Mouse (Mus musculus): ENCODE measurements around the gene Dbp. TPM values are rescaled to one million over a fixed set of nuclear protein-coding genes. Genes with fewer than 3 reads are reported as not detected.
A peak's percentile ranks its signal among the peaks of the same experiment; 100 is the strongest.

The Dbp gene
- total RNA-seq, 2 experiments from 2014 or later = 8.8 to 105 TPM

- Histone ChIP-seq H3K4me3 (no peak overlapping the region), H3K27ac (no peak overlapping the region)
- no peak for TF ChIP-seq CTCF (IDR thresholded peaks at IDR 0.05)
- intact Hi-C loops (cut with DNase I) = loop anchor here (5.0 kb wide), 1 partner anchor 271 kb away; no protein-coding TSS in a partner anchor
- no peak for DNase-seq
These were observed 36.9 kb downstream of the Dbp start for GRCm38 (mm10) chr7:45741777-45742176.

GRCm38 (mm10) chr7:45742338-45742737 lies 37.5 kb downstream of the Dbp start:
- no peak for DNase-seq
- intact Hi-C loops (cut with DNase I) = loop anchor here (5.0 kb wide), 1 partner anchor 270 kb away; no protein-coding TSS in a partner anchor
- H3K4me3 ChIP-seq = no peak overlapping the region
- TF ChIP-seq CTCF (IDR thresholded peaks at IDR 0.05) = no peak
- H3K27ac ChIP-seq = no peak overlapping the region

- peak; percentile 47 for DNase-seq
- Histone ChIP-seq H3K4me3 (no peak overlapping the region), H3K27ac (no peak overlapping the region)
- intact Hi-C loops (cut with DNase I) = loop anchor here (5.0 kb wide), 1 partner anchor 268 kb away; no protein-coding TSS in a partner anchor
- TF ChIP-seq CTCF (IDR thresholded peaks at IDR 0.05) = no peak
These were observed 39.5 kb downstream of the Dbp start for GRCm38 (mm10) chr7:45744387-45744786.

GRCm38 (mm10) chr7:45746518-45746917 lies 41.6 kb downstream of the Dbp start:
- Histone ChIP-seq H3K4me3 (no peak overlapping the region), H3K27ac (no peak overlapping the region)
- intact Hi-C loops (cut with DNase I) = loop anchor here (5.0 kb wide), 1 partner anchor 36 kb away; the partner anchor contains the start of genes Lmtk3 and Sult2b1
- no peak for DNase-seq
- peak; percentile 51 for TF ChIP-seq CTCF (IDR thresholded peaks at IDR 0.05)

- TF ChIP-seq CTCF (IDR thresholded peaks at IDR 0.05) = no peak
- Histone ChIP-seq H3K27ac (no peak overlapping the region), H3K4me3 (no peak overlapping the region)
- DNase-seq = no peak
- intact Hi-C loops (cut with DNase I) = loop anchor here (5.0 kb wide), 1 partner anchor 35 kb away; the partner anchor contains the start of genes Lmtk3 and Sult2b1
These were observed 42.6 kb downstream of the Dbp start for GRCm38 (mm10) chr7:45747450-45747849.

GRCm38 (mm10) chr7:45748110-45748509 lies 43.2 kb downstream of the Dbp start:
- intact Hi-C loops (cut with DNase I) = loop anchor here (5.0 kb wide), 1 partner anchor 34 kb away; the partner anchor contains the start of genes Lmtk3 and Sult2b1
- Histone ChIP-seq H3K27ac (no peak overlapping the region), H3K4me3 (no peak overlapping the region)
- TF ChIP-seq CTCF (IDR thresholded peaks at IDR 0.05) = no peak
- no peak for DNase-seq

- intact Hi-C loops (cut with DNase I) = loop anchor here (5.0 kb wide), 1 partner anchor 33 kb away; the partner anchor contains the start of genes Lmtk3 and Sult2b1
- Histone ChIP-seq H3K27ac (no peak overlapping the region), H3K4me3 (no peak overlapping the region)
- no peak for TF ChIP-seq CTCF (IDR thresholded peaks at IDR 0.05)
- DNase-seq = no peak
These were observed 44.5 kb downstream of the Dbp start for GRCm38 (mm10) chr7:45749401-45749800.

GRCm38 (mm10) chr7:45750162-45750561 lies 45.3 kb downstream of the Dbp start:
- intact Hi-C loops (cut with DNase I) = no loop called here
- no peak for TF ChIP-seq CTCF (IDR thresholded peaks at IDR 0.05)
- no peak overlapping the region for H3K4me3 ChIP-seq
- no peak for DNase-seq
- no peak overlapping the region for H3K27ac ChIP-seq

- no peak for TF ChIP-seq CTCF (IDR thresholded peaks at IDR 0.05)
- H3K27ac ChIP-seq = no peak overlapping the region
- no peak for DNase-seq
- no peak overlapping the region for H3K4me3 ChIP-seq
- intact Hi-C loops (cut with DNase I) = no loop called here
These were observed 50.8 kb downstream of the Dbp start for GRCm38 (mm10) chr7:45755703-45756102.

- no peak for DNase-seq
- no peak for TF ChIP-seq CTCF (IDR thresholded peaks at IDR 0.05)
- intact Hi-C loops (cut with DNase I) = no loop called here
- H3K27ac ChIP-seq = no peak overlapping the region
- no peak overlapping the region for H3K4me3 ChIP-seq
These were observed 54.5 kb downstream of the Dbp start for GRCm38 (mm10) chr7:45759400-45759799.

Other genes starting within 250 kb of the Dbp start
- gene Ftl1, start 245.2 kb upstream of the Dbp start, total RNA-seq (2021) = 100 to 1,000 TPM; 122 to 149 TPM
- 10 to 100 TPM; 17.6 to 18.4 TPM for gene Bax, start 238.2 kb upstream of the Dbp start, total RNA-seq (2021)
- gene Tulp2, start 223.2 kb upstream of the Dbp start, total RNA-seq (2021) = under 1 TPM in 1 of 2 experiments, not detected in 1; 0.39 TPM
- gene Gm45808, start 218.3 kb upstream of the Dbp start, total RNA-seq (2021) = 1 to 10 TPM; 5.5 to 8.4 TPM
- gene Dhdh, start 216.3 kb upstream of the Dbp start, total RNA-seq (2021) = 10 to 100 TPM; 13.1 to 22.9 TPM
- gene Nucb1, start 194.7 kb upstream of the Dbp start, total RNA-seq (2021) = 10 to 100 TPM; 55.1 to 61.8 TPM
- gene Ppp1r15a, start 178.8 kb upstream of the Dbp start, total RNA-seq (2021) = 10 to 100 TPM; 28.3 to 28.5 TPM
- gene Plekha4, start 178.8 kb upstream of the Dbp start, total RNA-seq (2021) = 1 to 10 TPM; 3.4 to 3.5 TPM
- gene Hsd17b14, start 150.2 kb upstream of the Dbp start, total RNA-seq (2021) = 1 to 10 TPM; 1.0 to 1.3 TPM
- 100 to 1,000 TPM in 1 of 2 experiments, 10 to 100 TPM in 1; 91.4 to 106 TPM for gene Bcat2, start 134.9 kb upstream of the Dbp start, total RNA-seq (2021)
- gene Fgf21, start 89.6 kb upstream of the Dbp start, total RNA-seq (2021) = not detected
- not detected for gene Fut1, start 87.8 kb upstream of the Dbp start, total RNA-seq (2021)
- under 1 TPM in 1 of 2 experiments, not detected in 1; 0.20 TPM for gene Izumo1, start 83.3 kb upstream of the Dbp start, total RNA-seq (2021)
- 1 to 10 TPM; 5.7 to 8.0 TPM for gene Rasip1, start 77.6 kb upstream of the Dbp start, total RNA-seq (2021)
- gene Mamstr, start 65.1 kb upstream of the Dbp start, total RNA-seq (2021) = 10 to 100 TPM; 18.7 to 44.9 TPM
- gene Fut2, start 38.7 kb upstream of the Dbp start, total RNA-seq (2021) = under 1 TPM; 0.14 to 0.28 TPM
- under 1 TPM; 0.20 to 0.50 TPM for gene Ntn5, start 21.1 kb upstream of the Dbp start, total RNA-seq (2021)
- under 1 TPM in 1 of 2 experiments, not detected in 1; 0.25 TPM for gene Sec1, start 10.7 kb upstream of the Dbp start, total RNA-seq (2021)
- gene Car11, start 5.2 kb upstream of the Dbp start, total RNA-seq (2021) = 10 to 100 TPM in 1 of 2 experiments, 1 to 10 TPM in 1; 7.7 to 16.4 TPM
- gene Rpl18, start 10.4 kb downstream of the Dbp start, total RNA-seq (2021) = 100 to 1,000 TPM; 451 to 508 TPM
- 10 to 100 TPM; 14.4 to 15.8 TPM for gene Sphk2, start 12.9 kb downstream of the Dbp start, total RNA-seq (2021)
- under 1 TPM; 0.08 to 0.31 TPM for gene Fam83e, start 16.1 kb downstream of the Dbp start, total RNA-seq (2021)
- gene Spaca4, start 20.7 kb downstream of the Dbp start, total RNA-seq (2021) = not detected
- under 1 TPM in 1 of 2 experiments, not detected in 1; 0.06 TPM for gene Lmtk3, start 78.7 kb downstream of the Dbp start, total RNA-seq (2021)
- not detected for gene Sult2b1, start 79.6 kb downstream of the Dbp start, total RNA-seq (2021)
- 10 to 100 TPM; 29.6 to 33.2 TPM for gene Cyth2, start 109.5 kb downstream of the Dbp start, total RNA-seq (2021)
- gene Kcnj14, start 119.7 kb downstream of the Dbp start, total RNA-seq (2021) = under 1 TPM in 1 of 2 experiments, not detected in 1; 0.20 TPM
- 10 to 100 TPM; 14.6 to 16.0 TPM for gene Grwd1, start 125.9 kb downstream of the Dbp start, total RNA-seq (2021)
- gene Kdelr1, start 167.7 kb downstream of the Dbp start, total RNA-seq (2021) = 10 to 100 TPM; 63.2 to 65.6 TPM
- gene Grin2d, start 173.3 kb downstream of the Dbp start, total RNA-seq (2021) = under 1 TPM; 0.13 to 0.14 TPM
- gene Syngr4, start 191.6 kb downstream of the Dbp start, total RNA-seq (2021) = not detected
- gene Tmem143, start 191.9 kb downstream of the Dbp start, total RNA-seq (2021) = 10 to 100 TPM; 51.3 to 66.3 TPM
- 10 to 100 TPM in 1 of 2 experiments, 1 to 10 TPM in 1; 7.7 to 18.2 TPM for gene Emp3, start 216.3 kb downstream of the Dbp start, total RNA-seq (2021)
- gene Ccdc114, start 219.0 kb downstream of the Dbp start, total RNA-seq (2021) = under 1 TPM; 0.28 to 0.45 TPM

All from gastrocnemius, adult 2 months (tissue).